Mouse (Mus musculus) CD4-positive helper T cell, adult 2 months (primary cell): ENCODE results near the gene Tepsin.

ENCODE experiments used
- DNase-seq: peaks from one replicate; pipeline ENCODE4 v3.0.0-alpha.2; 2012; ENCODE audit warnings: low read depth, missing footprints, low spot score

Tepsin gene

DNA sequence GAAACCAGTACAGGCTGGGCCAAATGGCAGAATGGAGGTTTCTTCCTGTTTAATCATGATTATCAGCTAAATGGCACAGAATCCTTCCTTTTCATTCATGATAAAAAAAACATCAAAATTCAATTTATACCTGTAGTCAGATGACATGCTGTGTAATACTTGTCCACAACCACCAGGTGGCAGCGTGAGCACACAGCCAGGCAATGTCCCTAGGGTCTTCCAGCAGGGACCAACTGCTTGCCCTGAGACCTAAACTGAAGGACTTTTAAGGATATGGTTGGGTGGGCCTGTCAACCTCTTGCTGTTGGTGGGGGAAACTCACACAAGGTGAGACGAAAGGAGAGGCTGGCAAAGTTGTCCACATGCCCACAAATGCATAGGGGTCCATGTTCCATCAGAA, 12.5 kb upstream of the Tepsin start:
- DNase-seq, result peak; percentile 44

DNA sequence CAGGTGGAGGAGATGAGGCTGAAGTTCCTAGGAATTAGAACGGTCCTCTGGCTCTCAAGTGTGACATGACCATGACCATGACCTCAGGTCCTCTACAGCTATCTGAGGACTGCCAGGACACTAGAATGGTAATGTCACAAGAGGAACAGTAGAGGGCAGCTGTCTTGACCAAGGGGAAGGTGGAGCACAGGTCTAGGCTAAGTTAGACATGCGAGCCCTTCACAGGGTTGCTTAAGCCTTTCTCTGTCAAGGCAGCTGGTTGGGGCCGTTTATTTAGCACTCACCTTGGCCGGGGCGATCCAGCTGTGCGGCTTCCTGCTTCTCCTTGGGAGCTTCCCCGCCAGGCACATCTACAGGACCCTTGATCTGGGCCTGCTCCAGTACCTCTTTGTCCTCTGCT, 12.0 kb upstream of the Tepsin start:
- no peak for DNase-seq

DNA sequence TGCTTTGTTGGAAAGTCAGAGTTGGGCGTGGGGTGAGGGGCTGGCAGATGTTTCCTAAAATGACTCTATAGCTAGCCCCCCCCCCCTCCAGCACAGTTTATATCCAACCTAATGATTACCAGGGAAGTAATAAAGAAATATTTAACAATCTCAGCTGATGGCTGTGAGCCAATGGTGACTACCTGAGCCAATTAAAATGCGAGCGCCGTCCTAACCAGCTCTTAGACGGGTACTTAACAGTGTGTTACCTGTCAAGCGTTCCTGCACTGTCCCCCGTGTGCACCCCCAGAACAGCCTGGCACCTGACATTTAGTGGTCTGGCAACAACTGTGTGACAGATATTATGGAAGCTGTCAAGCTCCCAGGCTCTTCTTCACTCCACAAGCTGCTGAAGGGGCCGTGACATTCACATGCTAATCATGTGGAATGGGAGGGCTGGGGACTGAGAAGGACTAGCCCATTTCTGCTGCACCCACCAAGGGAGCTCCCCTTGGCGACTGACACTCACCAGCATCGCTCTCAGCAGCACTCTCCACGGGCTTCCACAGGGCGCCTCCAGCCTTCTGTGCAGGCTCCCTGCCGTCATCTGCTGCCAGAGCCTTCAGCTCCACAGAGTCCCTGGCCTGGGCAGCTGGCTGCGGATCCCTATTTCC, 11.2 kb upstream of the Tepsin start:
- DNase-seq, result no peak

DNA sequence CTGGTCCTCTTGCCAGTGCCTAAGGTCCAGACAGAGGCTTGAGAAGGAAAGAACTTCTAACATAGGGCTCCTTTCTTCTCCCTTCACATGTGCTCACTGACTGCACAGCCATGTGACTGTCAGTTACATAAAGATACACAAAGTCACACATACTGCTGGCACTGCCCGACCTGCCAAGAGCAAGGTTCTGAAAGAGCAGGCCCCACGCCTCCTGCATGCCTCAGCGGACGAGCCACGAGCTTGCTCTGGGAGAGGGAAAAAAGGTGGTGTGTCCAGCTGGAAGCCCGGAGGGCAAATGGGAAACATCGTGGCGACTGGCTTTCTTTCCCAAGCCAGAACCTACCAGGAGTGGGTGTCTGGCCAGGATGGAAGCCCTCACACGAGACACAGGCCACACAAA, 9.3 kb upstream of the Tepsin start:
- DNase-seq, result no peak

DNA sequence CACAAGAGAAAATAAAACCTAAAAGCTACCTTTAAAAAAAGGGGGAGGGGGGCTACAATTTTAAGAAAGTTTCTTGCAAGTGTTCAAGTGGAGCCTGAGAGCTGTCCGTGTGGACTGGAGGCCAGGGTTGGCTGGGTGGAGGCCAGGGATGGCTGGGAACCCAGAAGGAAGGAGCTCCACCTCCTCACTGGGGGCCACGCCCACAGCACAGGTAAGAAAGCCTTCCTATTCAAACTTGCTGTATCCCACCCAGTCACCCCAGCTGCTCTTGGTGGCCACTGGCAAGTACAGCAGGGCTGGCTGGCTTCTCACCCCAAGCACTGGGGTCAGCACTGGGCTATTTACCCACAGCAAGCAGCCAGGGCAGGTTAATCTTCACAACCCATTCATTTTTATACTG, 8.5 kb upstream of the Tepsin start:
- no peak for DNase-seq

DNA sequence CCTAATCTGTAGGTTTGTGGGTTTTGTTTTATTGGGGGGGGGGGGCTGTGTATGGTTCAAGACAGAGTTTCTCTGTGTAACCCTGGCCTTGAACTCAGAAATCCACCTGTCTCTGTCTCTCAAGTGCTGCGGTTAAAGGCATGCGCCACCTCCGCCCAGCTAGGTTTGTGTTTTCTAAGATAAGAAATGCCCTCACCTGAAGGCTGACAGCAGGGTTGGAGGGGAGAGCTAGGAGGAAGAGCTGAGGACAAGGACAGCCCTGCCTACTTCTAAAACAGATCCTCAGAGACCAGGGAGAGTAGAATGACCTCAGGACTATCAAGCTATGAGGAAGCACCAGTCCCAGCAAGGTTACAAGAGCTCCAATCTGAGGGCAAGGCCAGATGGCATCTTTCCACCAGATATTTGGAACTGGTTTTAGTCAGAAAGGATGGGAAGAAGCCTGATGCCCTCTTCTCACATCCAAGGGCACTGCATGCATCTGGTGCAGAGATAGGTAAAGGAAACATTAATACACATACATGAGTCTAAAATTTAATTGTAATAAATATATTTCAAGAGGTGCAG, 5.0 kb upstream of the Tepsin start:
- no peak for DNase-seq

DNA sequence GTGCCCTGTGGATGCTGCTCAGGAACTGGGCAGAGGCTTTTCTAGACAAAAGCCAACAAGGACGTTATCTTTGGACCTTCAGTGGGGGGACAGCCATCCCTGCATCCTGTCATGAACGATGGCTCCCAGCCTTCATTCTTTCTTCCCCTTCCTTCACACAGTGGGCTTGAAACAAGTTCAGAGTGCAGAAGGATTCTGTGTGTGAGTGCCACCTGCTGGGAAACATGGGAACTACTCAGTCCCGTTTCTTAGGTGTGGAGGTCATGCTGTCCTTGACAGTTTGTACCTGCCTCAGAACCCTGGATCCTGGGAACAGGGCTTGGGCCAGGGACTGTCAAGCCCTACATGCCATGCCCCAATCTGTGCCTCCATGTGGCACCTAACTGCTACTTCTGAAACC, 2.5 kb upstream of the Tepsin start:
- DNase-seq, result peak; percentile 72

DNA sequence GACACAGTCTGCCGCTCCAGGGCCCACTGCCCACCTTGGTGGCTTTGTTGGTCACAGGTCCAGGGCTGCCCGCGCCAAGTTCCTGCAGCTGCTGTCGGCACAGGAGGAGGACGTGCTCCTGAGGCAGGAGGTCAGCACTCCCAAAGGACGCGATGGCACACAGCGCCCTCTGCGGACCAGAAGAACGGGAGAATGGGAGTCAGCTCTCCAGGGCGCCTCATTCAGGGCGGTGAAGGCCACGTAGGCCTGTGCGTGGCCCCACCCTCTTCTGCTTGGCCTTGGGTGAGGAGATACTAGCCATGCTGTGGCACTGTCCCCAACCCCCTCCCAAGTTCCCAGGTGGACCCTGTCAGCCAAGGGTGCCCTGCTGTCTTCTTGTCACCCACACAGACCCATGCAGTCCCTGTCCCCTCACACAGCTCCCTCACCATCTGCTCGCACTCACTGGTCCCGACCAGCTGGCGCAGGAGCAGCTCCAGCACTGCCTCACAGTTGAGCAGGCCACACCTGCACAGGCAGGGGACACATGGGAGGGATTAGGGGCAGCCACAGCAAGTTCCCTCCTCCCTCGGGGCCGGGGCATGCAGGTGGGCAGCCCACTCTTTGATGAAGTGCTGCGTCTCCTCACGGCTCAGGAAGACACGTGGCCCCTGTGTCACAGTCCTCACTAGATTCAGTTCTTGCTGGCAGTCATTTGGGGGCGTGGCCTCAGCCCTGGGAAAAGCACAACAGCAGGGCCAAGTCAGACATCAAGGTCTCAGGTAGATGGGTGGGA, 5.5 kb downstream of the Tepsin start:
- no peak for DNase-seq

DNA sequence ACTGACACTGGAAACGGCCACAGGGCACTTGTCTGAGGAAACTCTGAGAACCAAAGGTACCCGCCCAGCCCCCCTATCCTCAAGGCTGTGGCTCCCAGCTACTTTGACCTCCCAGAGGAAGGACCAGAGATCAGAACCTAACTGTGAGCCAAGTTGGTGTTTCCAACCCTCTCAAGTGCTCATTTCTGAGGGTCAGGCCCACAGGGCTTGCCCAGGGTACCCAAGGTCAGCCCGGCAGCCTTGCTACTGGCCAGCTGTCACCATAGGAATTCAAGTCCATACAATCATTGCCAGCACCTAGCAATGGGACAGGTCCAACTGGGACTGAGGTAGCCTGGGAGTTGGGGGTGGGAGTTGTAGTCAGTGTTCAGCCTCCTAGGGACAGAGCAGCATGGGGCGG, 7.9 kb downstream of the Tepsin start:
- no peak for DNase-seq

DNA sequence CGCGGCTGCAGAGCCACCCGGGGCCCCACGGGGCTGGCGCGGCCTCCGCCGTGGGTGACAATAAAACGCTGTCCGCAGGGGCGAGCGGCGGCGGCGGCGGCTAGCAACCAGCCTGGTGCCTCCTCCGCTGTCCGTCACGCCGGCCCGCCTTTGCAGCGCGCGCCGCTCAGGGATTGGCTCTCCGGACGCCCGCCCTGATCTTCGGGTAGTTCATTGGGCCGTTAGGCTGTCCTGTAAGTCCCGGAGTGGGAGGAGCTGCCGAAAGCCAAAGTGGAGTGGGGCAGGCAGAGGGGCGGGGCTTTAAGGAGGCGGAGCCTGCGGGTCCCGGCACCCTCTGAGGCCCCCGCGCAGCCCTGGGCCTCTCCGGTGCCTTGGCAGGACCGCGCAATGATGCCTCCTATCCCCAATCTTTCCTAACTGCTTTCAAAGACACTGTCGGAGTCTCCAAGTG, 11.8 kb downstream of the Tepsin start, which contains the start of gene Cep131:
Gene Cep131 (minus strand): TSS at position 126 of the 451 bp plus-strand sequence.
- DNase-seq, result peak; percentile 97

DNA sequence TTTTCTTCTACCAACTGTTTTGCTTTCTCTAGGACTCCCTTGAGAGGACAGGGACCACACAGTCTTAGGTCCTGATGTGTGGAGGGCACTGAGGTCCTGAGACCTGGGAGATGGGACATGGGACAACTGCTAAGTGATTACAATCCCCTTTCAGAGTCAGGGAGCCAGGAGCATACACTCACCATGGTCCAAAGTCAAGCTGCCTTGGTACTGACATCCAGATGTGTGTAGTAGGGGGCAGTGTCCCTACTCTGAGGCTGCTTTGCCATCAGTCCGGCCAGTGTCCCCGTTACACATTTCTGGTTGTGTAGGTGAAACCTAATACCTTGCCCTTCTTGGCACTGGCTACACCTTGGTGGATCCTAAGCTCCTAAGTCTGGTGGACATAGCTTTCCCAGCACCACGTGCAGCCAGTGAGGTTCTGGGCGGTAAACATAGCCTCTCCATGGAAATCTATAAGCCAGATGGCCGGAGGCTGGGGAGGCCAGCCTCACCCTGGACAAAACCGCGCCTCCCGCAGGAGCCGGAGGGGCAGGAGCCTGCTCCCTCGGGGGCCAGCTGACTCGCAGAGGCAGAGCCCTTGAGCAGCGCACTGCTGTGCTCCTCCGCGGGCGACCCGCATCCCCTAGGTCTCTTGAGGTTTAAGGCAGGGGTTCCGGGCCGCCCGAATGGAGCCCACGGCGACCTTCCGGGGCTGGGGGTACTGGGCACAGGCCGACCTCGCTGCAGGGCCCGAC, 12.5 kb downstream of the Tepsin start:
- DNase-seq, result peak; percentile 18

DNA sequence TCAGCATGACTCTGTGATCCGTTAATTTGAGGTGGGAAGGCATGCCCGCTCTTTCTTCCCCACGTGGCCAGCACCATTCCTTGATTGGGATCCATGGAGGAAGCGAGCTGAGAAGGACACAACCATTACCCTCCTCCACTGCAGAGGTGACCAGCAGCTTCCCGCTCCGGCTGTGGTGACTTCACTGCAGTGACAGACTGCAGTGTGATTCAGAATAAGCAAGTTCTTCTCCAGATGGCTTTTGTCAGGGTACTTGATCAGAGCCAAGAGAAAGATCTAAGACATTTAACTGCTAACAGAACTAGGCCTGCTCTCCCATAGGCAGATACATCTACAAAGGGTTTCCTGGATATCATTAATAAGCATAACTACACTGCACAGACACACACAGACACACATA, 18.2 kb downstream of the Tepsin start:
- DNase-seq, result no peak

DNA sequence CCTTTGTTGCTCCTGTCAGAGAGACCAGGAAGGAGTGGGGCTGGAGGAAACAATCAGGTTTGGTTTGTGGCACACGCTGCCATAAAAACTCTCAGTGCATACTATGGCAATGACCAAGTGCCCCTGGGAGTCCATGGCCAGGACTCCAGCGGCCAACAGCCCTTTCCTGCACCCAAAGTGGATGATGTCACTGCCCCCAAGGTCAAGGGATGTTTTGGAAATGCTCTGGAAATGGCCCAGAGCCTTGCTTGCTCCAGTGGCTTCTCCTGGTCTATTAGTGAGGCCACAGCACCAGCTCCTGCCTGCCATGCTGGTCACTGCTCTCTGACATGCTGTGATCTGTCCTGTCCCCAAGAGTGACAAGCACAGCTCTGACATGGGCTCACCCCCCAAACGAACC, 22.3 kb downstream of the Tepsin start:
- DNase-seq, result no peak

DNA sequence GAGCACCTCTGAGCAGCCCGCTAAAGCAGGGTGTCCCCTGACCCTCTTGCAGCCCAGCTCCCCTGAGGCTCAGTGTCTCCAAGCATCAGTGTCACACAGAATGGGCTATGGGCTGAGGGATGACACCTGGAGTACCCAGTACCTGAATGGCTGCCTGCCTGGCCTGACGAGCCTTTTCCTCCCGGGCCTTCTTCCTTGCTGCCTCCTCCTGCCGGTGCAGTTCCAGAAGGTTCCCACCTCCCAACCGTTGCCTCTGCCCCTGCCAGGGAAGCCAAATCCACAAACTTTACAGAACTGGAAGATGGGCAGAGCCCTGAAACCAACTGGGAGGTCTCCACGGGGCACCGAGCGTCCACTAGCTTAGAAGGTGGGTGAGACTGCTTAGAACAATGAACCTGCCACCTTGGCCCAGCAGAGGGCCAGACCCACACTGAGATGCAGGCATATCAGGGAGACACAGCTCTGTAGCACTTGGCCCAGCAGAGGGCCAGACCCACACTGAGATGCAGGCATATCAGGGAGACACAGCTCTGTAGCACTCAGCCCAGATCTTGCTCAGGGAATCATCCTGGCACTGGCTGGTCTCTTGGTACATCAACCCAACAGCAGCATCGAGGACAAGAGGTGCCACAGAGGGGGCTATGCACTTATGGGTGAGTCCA, 25.4 kb downstream of the Tepsin start:
- DNase-seq, result no peak

DNA sequence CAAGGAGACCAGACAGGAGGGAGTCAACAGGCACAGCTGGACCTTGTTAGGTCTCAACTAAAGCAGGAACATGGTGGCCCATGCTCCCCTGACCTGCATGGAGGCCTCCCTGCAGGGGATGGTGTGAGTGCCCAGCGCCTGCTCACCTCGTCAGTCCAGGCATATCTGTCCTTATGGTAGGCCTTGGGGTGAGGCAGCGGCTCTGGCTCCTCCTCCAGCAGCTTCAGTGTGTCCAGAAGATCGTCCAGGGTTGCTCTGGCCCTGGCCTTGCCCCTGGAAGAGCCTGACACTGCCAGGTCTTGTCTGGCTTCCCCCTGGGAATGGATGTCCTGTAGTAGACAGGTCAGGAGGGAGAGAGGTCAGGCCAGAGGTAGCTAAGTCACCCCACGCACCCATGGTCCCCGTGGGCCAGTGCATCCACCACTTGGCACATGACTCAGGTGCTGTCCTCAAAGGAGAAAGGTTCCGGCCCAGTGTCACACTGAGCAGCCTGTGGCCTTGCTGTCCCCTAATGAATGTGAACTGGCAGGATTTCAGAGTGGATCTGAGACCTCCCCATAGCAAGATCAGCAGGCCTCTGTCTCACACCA, 26.7 kb downstream of the Tepsin start:
- DNase-seq, result no peak

DNA sequence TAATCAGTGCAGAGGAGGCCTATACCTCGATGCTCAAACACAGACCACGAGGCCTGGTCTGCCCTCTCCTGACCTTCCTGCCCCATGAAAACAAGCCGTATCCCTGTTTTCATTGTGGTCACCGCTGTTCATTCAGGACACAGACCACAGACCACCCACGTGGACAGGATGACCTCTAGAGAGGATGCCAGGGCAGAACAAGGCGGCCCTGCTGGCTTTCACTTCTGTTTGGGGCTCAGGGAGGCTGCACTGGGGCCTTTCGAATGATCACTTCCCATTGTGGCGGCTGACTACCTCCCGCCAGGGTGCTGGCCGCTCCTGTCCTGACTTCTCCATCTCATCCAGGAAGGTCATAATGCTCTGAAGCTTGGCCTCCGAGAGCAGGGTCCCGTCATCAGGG, 27.5 kb downstream of the Tepsin start:
- no peak for DNase-seq

DNA sequence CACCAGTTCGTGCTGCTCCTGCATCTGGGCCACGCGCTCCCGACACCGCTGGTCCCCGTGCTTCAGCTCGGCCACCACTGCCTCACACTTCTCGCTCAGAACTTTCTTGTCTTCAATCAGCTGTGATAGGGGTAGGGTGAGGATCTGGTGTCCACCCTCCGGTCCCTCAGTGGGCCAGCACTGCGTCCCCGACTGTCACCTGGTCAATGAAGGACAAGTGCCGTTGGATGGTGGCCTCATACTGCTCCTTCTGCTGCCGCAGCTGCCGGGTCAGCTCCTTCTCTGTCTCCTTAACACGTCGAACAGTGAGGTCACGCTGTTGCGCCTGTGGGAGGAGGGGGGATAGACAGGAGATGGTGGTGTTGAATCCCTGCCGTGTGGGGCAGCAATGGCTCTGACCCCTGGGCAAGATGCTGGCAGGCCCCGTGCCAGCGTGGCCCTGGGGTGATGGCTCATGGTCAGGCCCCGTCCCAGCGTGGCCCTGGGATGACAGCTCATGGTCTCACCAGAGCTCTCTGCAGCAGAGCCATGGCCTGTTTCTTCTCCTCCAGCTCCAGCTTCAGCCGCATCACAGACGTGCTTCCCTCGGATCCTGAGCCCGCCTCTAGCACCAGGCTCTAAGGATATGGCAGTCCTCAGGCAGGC, 28.1 kb downstream of the Tepsin start:
- no peak for DNase-seq

DNA sequence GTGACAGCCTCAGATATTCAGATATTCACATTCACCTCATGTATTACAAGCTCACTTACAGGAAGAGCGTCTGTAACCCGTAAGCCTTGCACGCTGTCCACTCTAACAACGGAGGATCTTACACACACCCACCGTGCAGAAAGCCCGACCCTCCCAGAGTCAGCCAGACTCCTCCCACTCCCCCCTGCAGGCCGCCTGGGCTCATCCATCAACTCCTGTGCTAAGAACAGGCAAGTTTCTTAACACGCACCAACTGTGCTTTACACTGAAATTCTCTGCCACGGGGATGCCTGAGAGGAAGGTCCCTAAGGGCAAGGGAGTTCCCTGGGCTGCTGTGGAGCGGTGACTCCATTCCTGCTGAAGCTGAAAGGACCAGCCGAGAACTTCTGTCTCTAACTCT, 29.3 kb downstream of the Tepsin start:
- DNase-seq, result no peak

DNA sequence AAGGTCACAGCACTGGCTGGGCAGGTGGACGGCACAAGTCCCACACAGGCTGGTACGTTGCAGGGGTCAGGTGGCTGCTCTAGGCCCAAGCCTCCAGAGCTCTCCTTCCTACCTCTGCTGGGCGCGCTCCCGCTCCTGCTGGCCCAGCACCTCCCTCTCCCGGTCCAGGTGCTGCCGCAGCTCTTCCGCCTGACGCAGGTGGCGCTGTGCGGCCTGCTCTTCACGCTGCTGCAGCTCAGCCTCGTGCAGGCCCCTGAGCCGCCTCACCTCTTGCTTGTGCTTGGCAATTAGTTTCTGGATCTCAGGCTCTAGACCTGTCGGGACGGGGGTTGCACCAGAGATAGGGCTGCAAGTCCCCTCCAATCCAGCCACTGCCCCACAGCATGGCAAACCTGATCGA, 30.7 kb downstream of the Tepsin start:
- DNase-seq, result no peak

DNA sequence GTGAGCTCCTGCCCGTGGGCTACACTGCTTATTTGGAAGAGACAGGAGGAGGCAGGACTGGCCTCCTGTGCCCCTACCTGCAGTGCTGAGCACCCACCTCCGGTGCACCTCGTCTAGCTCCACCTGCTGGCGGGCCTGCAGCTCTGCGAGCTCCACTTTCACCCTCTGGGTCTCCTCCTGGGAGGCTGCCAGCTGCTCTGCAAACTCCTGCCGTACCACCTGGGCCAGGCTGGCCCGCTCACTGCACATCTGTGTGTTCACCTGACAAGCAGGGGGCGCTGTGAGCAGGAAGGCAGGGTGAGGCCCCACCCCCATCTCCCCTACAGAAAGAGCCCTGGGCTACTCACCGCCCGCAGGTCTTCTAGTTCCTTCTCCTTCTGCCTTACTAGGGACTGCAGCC, 33.2 kb downstream of the Tepsin start:
- DNase-seq, result peak; percentile 33

DNA sequence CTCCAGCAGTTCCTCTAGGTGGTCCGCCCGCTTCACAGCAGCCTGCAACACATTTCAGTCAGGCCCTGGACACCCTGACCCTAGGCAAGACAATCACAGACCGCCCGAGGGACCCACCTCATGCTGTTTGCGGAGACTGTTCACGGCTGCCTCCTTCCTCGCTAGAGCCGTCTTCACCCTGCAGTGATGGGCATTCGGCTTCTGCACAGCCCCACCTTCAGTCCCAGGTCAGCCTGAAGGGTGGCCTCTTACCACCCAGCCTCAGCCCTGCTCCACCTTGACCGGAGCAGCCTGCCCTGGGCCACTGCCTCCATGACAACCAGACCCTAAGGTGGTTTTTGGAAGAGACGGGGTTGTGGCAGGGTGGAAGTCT, 33.9 kb downstream of the Tepsin start:
- DNase-seq, result no peak
